Mouse (Mus musculus) liver (tissue): ENCODE measurements around the gene Fam204a.

Experiments used
- DNase-seq: peaks from one replicate; pipeline ENCODE4 v3.0.0-alpha.2; 2020; ENCODE audit warnings: mixed read lengths

Gene Fam204a

GRCm38 (mm10) chr19:60159827-60160226 is 66.7 kb downstream of the Fam204a start:
- DNase-seq, result no peak

GRCm38 (mm10) chr19:60155266-60155665 is 71.2 kb downstream of the Fam204a start:
- DNase-seq, result no peak

GRCm38 (mm10) chr19:60153096-60153495 is 73.4 kb downstream of the Fam204a start:
- no peak for DNase-seq

GRCm38 (mm10) chr19:60150056-60150455 is 76.4 kb downstream of the Fam204a start:
- DNase-seq, result no peak

- no peak for DNase-seq
Observed at GRCm38 (mm10) chr19:60149078-60149960, 77.2 kb downstream of the Fam204a start.
